Mouse (Mus musculus) intestine, embryonic 15.5 days (tissue): ENCODE data around the gene Tceal3. TPM values are rescaled to one million over a fixed set of nuclear protein-coding genes. Genes with fewer than 3 reads are reported as not detected.
"Not testable (repeated sequence)": the region's sequence is repeated elsewhere in the genome, so short reads cannot be mapped to it uniquely, and the experiment has no call there.

Experiments
- ATAC-seq: fragments of 200-750 bp; cut with Nextera tagmentation; 2 replicates; pipeline ENCODE4 v1.8.0; 2017; ENCODE audit warnings: moderate TSS enrichment, moderate library complexity
- H3K27ac ChIP-seq: fragments of 300-500 bp; sonication (generic); 2 replicates; pipeline ENCODE4 v1.5.1; 2015; ENCODE audit warnings: mild to moderate bottlenecking, inconsistent platforms
- H3K27me3 ChIP-seq: fragments of 300-500 bp; sonication (generic); replicated peaks from 2 replicates; pipeline ENCODE4 v1.6.1; 2015; ENCODE audit warnings: inconsistent platforms
- H3K36me3 ChIP-seq: fragments of 300-500 bp; sonication (generic); 2 replicates; pipeline ENCODE4 v1.6.1; 2015; ENCODE audit warnings: inconsistent platforms
- H3K4me1 ChIP-seq: fragments of 300-500 bp; sonication (generic); replicated peaks from 2 replicates; pipeline ENCODE4 v1.6.1; 2015; ENCODE audit warnings: inconsistent platforms
- H3K4me2 ChIP-seq: fragments of 300-500 bp; sonication (generic); replicated peaks from 2 replicates; pipeline ENCODE4 v1.6.1; 2015; ENCODE audit warnings: mild to moderate bottlenecking, inconsistent platforms
- H3K4me3 ChIP-seq: fragments of 300-500 bp; sonication (generic); replicated peaks from 2 replicates; pipeline ENCODE4 v1.5.1; 2015; ENCODE audit warnings: inconsistent platforms
- H3K9ac ChIP-seq: fragments of 300-500 bp; sonication (generic); 2 replicates; pipeline ENCODE4 v1.6.1; 2015; ENCODE audit warnings: inconsistent platforms
- H3K9me3 ChIP-seq: fragments of 300-500 bp; sonication (generic); 2 replicates; pipeline ENCODE4 v1.6.1; 2016; ENCODE audit warnings: inconsistent platforms
- WGBS: fragments of 180-500 bp; shearing (Covaris S2); methylation state at CpG from one replicate; pipeline ENCODE4 v1.1.7; 2015; 5-methylcytosine and 5-hydroxymethylcytosine counted together
- polyA plus RNA-seq: library from polyadenylated mRNA; unstranded; fragments of >200 nt; fragmentation: Nextera tagmentation; extraction: Ambion mirVana; gene quantifications from 2 replicates; pipeline ENCODE4 v1.2.1, GENCODE M21; 2015

The Tceal3 gene
- polyA plus RNA-seq, 1 experiment from 2014 or later: 7.4 TPM

DNA sequence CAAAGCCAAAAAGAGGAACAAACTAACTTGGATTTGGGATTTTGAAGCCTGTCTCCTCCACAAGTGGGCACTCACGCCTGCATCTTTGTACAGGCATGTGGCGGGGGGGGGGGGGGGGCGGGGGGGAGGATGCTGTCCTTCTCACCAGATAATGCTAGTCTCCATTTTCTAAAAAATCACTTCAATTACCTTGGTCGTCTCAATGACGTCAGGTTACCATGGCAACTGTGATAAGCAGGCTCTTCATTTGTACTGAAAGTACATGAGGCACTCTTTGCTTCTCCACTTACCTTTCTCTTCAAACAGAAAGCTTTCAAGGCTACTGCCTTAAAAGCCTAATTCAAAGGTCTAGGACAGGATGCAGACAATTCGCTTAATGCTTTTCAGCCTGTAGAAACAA is 49.1 kb downstream of the Tceal3 start:
- ATAC-seq: no peak
- Histone ChIP-seq H3K36me3 (no peaks in the 10 kb centered on the region), H3K27me3 (no peaks in the 10 kb centered on the region), H3K9ac (no peak overlapping the region), H3K27ac (no peak overlapping the region), H3K4me2 (no peak overlapping the region), H3K9me3 (no peaks in the 10 kb centered on the region), H3K4me1 (no peaks in the 10 kb centered on the region), H3K4me3 (no peak overlapping the region)
- 25% methylated on average over 6 of the region's 6 CpGs for WGBS

GRCm38 (mm10) chrX:136645857-136646256 is 55.2 kb downstream of the Tceal3 start:
- not testable (repeated sequence) for H3K9me3 ChIP-seq, ATAC-seq, H3K27me3 ChIP-seq, H3K4me3 ChIP-seq, H3K4me2 ChIP-seq, H3K4me1 ChIP-seq, H3K9ac ChIP-seq, H3K27ac ChIP-seq, H3K36me3 ChIP-seq
- 44% methylated on average over 3 of the region's 3 CpGs for WGBS

GRCm38 (mm10) chrX:136666281-136666706 is 75.7 kb downstream of the Tceal3 start:
- H3K9ac ChIP-seq: no peak overlapping the region
- peak overlapping the region; percentile 62 for H3K4me2 ChIP-seq
- no peaks in the 10 kb centered on the region for H3K4me1 ChIP-seq
- H3K36me3 ChIP-seq: no peaks in the 10 kb centered on the region
- no peaks in the 10 kb centered on the region for H3K27me3 ChIP-seq
- peak overlapping the region; percentile 34 for H3K4me3 ChIP-seq
- H3K27ac ChIP-seq: no peak overlapping the region
- peak; percentile 47 for ATAC-seq
- WGBS: 24% methylated on average over 18 of the region's 20 CpGs
- H3K9me3 ChIP-seq: no peaks in the 10 kb centered on the region

- peak; percentile 17; the same call in 1 of the 2 replicates for ATAC-seq
- 24% methylated on average over 23 of the region's 24 CpGs for WGBS
- peak overlapping the region; percentile 62 for H3K4me2 ChIP-seq
- H3K9me3 ChIP-seq, H3K27ac ChIP-seq, H3K9ac ChIP-seq, H3K36me3 ChIP-seq, H3K27me3 ChIP-seq, H3K4me1 ChIP-seq: not testable (repeated sequence)
- H3K4me3 ChIP-seq: peak overlapping the region; percentile 34
These were observed 76.3 kb downstream of the Tceal3 start for GRCm38 (mm10) chrX:136666762-136667464.

GRCm38 (mm10) chrX:136668794-136669193 is 78.2 kb downstream of the Tceal3 start:
- ATAC-seq: no peak
- 62% methylated on average over 2 of the region's 2 CpGs for WGBS

GRCm38 (mm10) chrX:136680989-136681388 is 90.3 kb downstream of the Tceal3 start:
- 59% methylated on average over 3 of the region's 3 CpGs for WGBS
- Histone ChIP-seq H3K4me3 (no peak overlapping the region), H3K4me1 (no peaks in the 10 kb centered on the region), H3K27ac (no peak overlapping the region), H3K9me3 (no peaks in the 10 kb centered on the region), H3K27me3 (no peaks in the 10 kb centered on the region), H3K9ac (no peak overlapping the region), H3K36me3 (no peaks in the 10 kb centered on the region), H3K4me2 (no peak overlapping the region)
- no peak for ATAC-seq

More at GRCm38 (mm10) chrX:136668794-136669193, 78.2 kb downstream of the Tceal3 start:
- H3K4me2 ChIP-seq: no peak overlapping the region
- H3K9ac ChIP-seq: no peak overlapping the region
- no peak overlapping the region for H3K27ac ChIP-seq
- no peaks in the 10 kb centered on the region for H3K4me1 ChIP-seq
- no peaks in the 10 kb centered on the region for H3K36me3 ChIP-seq
- no peaks in the 10 kb centered on the region for H3K27me3 ChIP-seq
- no peaks in the 10 kb centered on the region for H3K9me3 ChIP-seq
- H3K4me3 ChIP-seq: no peak overlapping the region

GRCm38 (mm10) chrX:136691606-136692293 is 101.1 kb downstream of the Tceal3 start:
- H3K4me3 ChIP-seq, H3K9me3 ChIP-seq, H3K9ac ChIP-seq, H3K4me1 ChIP-seq, H3K27me3 ChIP-seq, ATAC-seq, H3K36me3 ChIP-seq, H3K27ac ChIP-seq, H3K4me2 ChIP-seq: not testable (repeated sequence)
- 55% methylated on average over 3 of the region's 3 CpGs for WGBS

DNA sequence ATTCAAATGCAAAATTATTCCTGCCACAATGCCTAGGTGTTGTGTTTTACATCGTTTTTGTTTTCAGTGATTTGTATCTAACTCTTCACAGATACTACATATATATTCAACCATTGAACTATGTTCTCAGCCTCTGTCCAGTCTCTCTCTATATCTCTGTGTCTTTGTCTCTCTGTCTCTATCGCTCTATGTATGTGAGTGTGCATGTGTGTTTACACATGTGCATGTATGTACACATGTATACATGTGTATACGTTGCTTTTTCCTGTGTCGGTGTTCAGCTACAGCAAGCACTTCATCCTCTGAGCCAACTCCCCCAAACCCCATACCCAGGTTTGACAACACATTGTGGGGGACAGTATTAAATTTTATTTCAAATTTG is 101.6 kb downstream of the Tceal3 start:
- no peak overlapping the region for H3K27ac ChIP-seq
- no peak overlapping the region for H3K4me2 ChIP-seq
- H3K9ac ChIP-seq: no peak overlapping the region
- no peaks in the 10 kb centered on the region for H3K27me3 ChIP-seq
- H3K4me1 ChIP-seq: no peaks in the 10 kb centered on the region
- H3K36me3 ChIP-seq: no peaks in the 10 kb centered on the region
- 88% methylated on average over 4 of the region's 4 CpGs for WGBS
- no peaks in the 10 kb centered on the region for H3K9me3 ChIP-seq
- no peak overlapping the region for H3K4me3 ChIP-seq
- ATAC-seq: no peak

GRCm38 (mm10) chrX:136693196-136693595 is 102.6 kb downstream of the Tceal3 start:
- Histone ChIP-seq H3K9me3 (no peaks in the 10 kb centered on the region), H3K36me3 (no peaks in the 10 kb centered on the region), H3K27me3 (no peaks in the 10 kb centered on the region), H3K9ac (no peak overlapping the region), H3K4me3 (no peak overlapping the region), H3K4me2 (no peak overlapping the region), H3K27ac (no peak overlapping the region), H3K4me1 (no peaks in the 10 kb centered on the region)
- WGBS: 86% methylated on average over 5 of the region's 5 CpGs
- ATAC-seq: no peak

DNA sequence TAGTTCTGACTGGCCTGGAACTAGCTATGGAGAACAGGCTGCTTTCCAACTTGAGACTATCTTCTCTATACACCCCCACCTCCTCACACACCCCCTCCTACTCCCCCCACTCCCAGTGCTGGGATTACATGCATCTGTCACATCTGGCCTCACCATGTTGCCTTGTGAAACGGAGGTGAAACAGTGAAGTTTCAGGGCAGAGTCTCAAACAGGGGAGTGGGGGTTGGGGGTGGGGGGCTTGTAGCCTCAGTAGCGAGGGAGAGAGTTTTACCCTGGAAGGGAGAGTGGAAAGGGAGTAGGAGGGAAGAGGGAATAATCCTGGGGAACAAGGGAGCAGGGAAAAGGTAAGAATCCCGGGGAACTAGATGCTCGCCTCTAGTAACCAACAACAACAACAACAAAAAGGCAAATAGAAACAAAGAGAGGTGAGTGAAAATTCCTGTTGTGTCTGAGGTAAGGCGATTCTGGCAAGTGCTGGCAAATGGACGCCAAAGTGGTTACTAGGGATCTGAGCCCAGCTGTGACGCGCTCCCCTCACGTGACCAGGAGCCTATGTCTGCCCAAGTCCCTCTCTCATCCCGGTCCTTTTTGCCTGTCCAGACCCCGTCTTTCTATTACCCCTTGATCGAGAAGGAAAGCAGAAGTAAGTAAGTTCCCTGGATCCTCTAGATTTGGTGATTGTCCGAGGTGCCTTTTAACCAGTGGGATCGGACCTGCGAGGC is 117.0 kb downstream of the Tceal3 start, which contains the start of gene Tceal1:
TSS of gene Tceal1 (plus strand) at position 537 of the 722 bp plus-strand sequence.
- H3K36me3 ChIP-seq: no peaks in the 10 kb centered on the region
- peak; percentile 95 for ATAC-seq
- peak within 1 kb of the TSS; percentile 39 for H3K9ac ChIP-seq
- peak within 1 kb of the TSS; percentile 45 for H3K4me3 ChIP-seq
- peak within 1 kb of the TSS; percentile 51 for H3K27ac ChIP-seq
- H3K27me3 ChIP-seq: no peaks in the 10 kb centered on the region
- peak within 1 kb of the TSS; percentile 56 for H3K4me2 ChIP-seq
- no peaks in the 10 kb centered on the region for H3K4me1 ChIP-seq
- H3K9me3 ChIP-seq: no peaks in the 10 kb centered on the region
- WGBS: 27% methylated on average over 15 of the region's 15 CpGs

- peak; percentile 85 for ATAC-seq
- Histone ChIP-seq H3K27ac (peak overlapping the region; percentile 51), H3K27me3 (no peaks in the 10 kb centered on the region), H3K4me1 (no peaks in the 10 kb centered on the region), H3K4me2 (peak overlapping the region; percentile 56), H3K36me3 (no peaks in the 10 kb centered on the region), H3K4me3 (peak overlapping the region; percentile 45), H3K9me3 (no peaks in the 10 kb centered on the region), H3K9ac (peak overlapping the region; percentile 39)
- 11% methylated on average over 16 of the region's 18 CpGs for WGBS
These were observed 117.6 kb downstream of the Tceal3 start for GRCm38 (mm10) chrX:136708168-136708681.

DNA sequence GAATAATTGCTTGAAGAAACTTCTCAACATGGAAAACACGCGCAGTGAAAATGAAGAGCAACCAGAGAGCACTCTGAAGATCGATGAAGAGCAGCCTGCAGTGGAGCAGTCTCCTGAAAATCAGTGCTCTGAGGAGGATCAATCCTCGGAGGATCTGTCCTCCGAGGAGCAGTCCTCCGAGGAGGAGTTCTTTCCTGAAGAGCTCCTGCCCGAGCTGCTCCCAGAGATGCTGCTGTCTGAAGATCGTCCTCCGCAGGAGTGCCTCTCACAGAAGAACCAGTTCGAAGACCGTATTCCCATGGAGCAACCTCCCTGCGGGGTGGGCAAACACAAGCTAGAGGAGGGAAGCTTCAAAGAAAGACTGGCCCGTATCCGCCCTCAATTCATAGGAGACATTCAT is 118.1 kb downstream of the Tceal3 start:
- WGBS: 29% methylated on average over 14 of the region's 14 CpGs
- Histone ChIP-seq H3K9me3 (no peaks in the 10 kb centered on the region), H3K4me2 (peak overlapping the region; percentile 56), H3K27ac (peak overlapping the region; percentile 51; the same call in 1 of the 2 replicates), H3K27me3 (no peaks in the 10 kb centered on the region), H3K4me1 (no peaks in the 10 kb centered on the region), H3K9ac (peak overlapping the region; percentile 39; the same call in 1 of the 2 replicates), H3K4me3 (peak overlapping the region; percentile 45), H3K36me3 (no peaks in the 10 kb centered on the region)
- peak; percentile 28; the same call in 1 of the 2 replicates for ATAC-seq
